In genomic region chr9:118876902-118877301, GRCm38 (mm10) we compare ENCODE assay signal across 15 mouse cellular contexts. TPM values are rescaled to one million over a fixed set of nuclear protein-coding genes. Genes with fewer than 3 reads are reported as not detected.
DNase-seq lines count a peak whose midpoint lies in the region; ATAC-seq and TF ChIP-seq lines count a peak whose summit lies in the region.
"Had no signal": no experiment of that assay in that cellular context is flagged by ENCODE, and none has a peak within 500 bp of the region (broad histone marks: within the 10 kb centered on the region; RNA-seq: fewer than 3 reads in every experiment).

No protein-coding gene starts in this region.

- peak overlapping the region; percentile 58 for H3K27ac ChIP-seq in heart, embryonic 16.5 days (ENCODE audit: low read length)
- no peak overlapping the region for H3K27ac ChIP-seq in thymus, adult 2 months (ENCODE audit: control insufficient read depth, insufficient read depth, low read length)
- H3K27ac ChIP-seq: forebrain, embryonic 15.5 days; hindbrain, embryonic 13.5 days; macrophage had no signal

- peak; percentile 76 for DNase-seq in adrenal gland, adult 2 months
- DNase-seq in adrenal gland, postnatal 4 days (ENCODE audit: low spot score in 2 of 2): no peak
- DNase-seq in heart, postnatal 14 days: no peak
- no peak for DNase-seq in thymus, adult 2 months
- DNase-seq in thymus, postnatal 4 days: no peak
- no peak for DNase-seq in cerebellum, postnatal 14 days
- DNase-seq in spleen, postnatal 36 days (ENCODE audit: low spot score in 2 of 2): no peak
- DNase-seq: cerebellum, postnatal 36 days; kidney, adult 11 months had no signal

- no peak overlapping the region for H3K9ac ChIP-seq in heart, embryonic 16.5 days (ENCODE audit: low read length)
- H3K9ac ChIP-seq: forebrain, embryonic 15.5 days; hindbrain, embryonic 13.5 days had no signal

- no peak for TF ChIP-seq POLR2A in thymus, adult 2 months (IDR thresholded peaks at IDR 0.05; ENCODE audit: control insufficient read depth, extremely low read depth, insufficient read depth, low read length, poor library complexity)

- H3K27me3 ChIP-seq in heart, embryonic 16.5 days (ENCODE audit: control insufficient read depth, insufficient read depth, low read length): no peaks in the 10 kb centered on the region
- no peaks in the 10 kb centered on the region for H3K27me3 ChIP-seq in thymus, adult 2 months (ENCODE audit: control insufficient read depth, insufficient read depth, low read length)
- H3K27me3 ChIP-seq: forebrain, embryonic 15.5 days; hindbrain, embryonic 13.5 days had no signal

- peaks cover 6% of the 10 kb centered on the region for H3K36me3 ChIP-seq in heart, embryonic 16.5 days (ENCODE audit: control insufficient read depth, insufficient read depth)
- no peaks in the 10 kb centered on the region for H3K36me3 ChIP-seq in thymus, adult 2 months (ENCODE audit: control insufficient read depth, insufficient read depth, low read length)
- H3K36me3 ChIP-seq: forebrain, embryonic 15.5 days; hindbrain, embryonic 13.5 days had no signal

- intact Hi-C loops in heart, postnatal 14 days (cut with DNase I): no loop called here

- ATAC-seq in heart, embryonic 16.5 days (replicated peaks; ENCODE audit: extremely low read depth, insufficient read depth, low FRiP score): no peak
- ATAC-seq: forebrain, embryonic 15.5 days; midbrain, embryonic 16.5 days had no signal

- 43% methylated on average over 10 of the region's 10 CpGs for WGBS in heart, embryonic 16.5 days
- WGBS in thymus, adult 2 months: 49% methylated on average over 10 of the region's 10 CpGs

- H3K4me1 ChIP-seq in heart, embryonic 16.5 days (ENCODE audit: control insufficient read depth, insufficient read depth, low read length): peaks cover 11% of the 10 kb centered on the region
- H3K4me1 ChIP-seq in thymus, adult 2 months (replicated peaks; ENCODE audit: control insufficient read depth, insufficient read depth, low read length): no peaks in the 10 kb centered on the region; the same call in 1 of the 2 replicates
- H3K4me1 ChIP-seq: forebrain, embryonic 15.5 days had no signal

- no peaks in the 10 kb centered on the region for H3K9me3 ChIP-seq in heart, embryonic 16.5 days (replicated peaks; ENCODE audit: control insufficient read depth, low read length)
- H3K9me3 ChIP-seq: forebrain, embryonic 15.5 days; hindbrain, embryonic 13.5 days had no signal

- 0 out of 2 replicates have a peak, but pooled peaks have one; percentile 18 for TF ChIP-seq CTCF in thymus, adult 2 months (IDR thresholded peaks at IDR 0.05; ENCODE audit: borderline replicate concordance, control insufficient read depth, extremely low read depth, insufficient read depth, low read length, poor library complexity)

- H3K4me2 ChIP-seq in heart, embryonic 16.5 days (ENCODE audit: low read depth, low read length): no peak overlapping the region
- H3K4me2 ChIP-seq: forebrain, embryonic 15.5 days; hindbrain, embryonic 13.5 days had no signal

- H3K4me3 ChIP-seq in heart, embryonic 16.5 days (ENCODE audit: low read length): no peak overlapping the region
- no peak overlapping the region for H3K4me3 ChIP-seq in thymus, adult 2 months (ENCODE audit: control insufficient read depth, insufficient read depth, low read length)
- H3K4me3 ChIP-seq: forebrain, embryonic 15.5 days; hindbrain, embryonic 13.5 days had no signal

RNA-seq across cellular contexts. Expression of gene Ctdspl, which starts 49.4 kb away (rescaled TPM):
- 10 to 100 TPM; 28.0 to 33.1 TPM for total RNA-seq in adrenal gland, adult 2 months (2021)
- 19.8 and 21.0 TPM in 2 replicates for polyA plus RNA-seq in adrenal gland, adult 2 months (2012; rRNA removed)
- 10 to 100 TPM; 32.5 to 37.4 TPM for total RNA-seq in adrenal gland, postnatal 4 days (2021)
- polyA plus RNA-seq in heart, embryonic 16.5 days (2015; fragmentation: Nextera tagmentation; extraction: Ambion mirVana): 8.1 and 9.3 TPM in 2 replicates
- 10 to 100 TPM; 12.3 to 13.7 TPM for total RNA-seq in heart, postnatal 14 days (2021)
- polyA plus RNA-seq in thymus, adult 2 months (2012; rRNA removed): 9.3 and 10.6 TPM in 2 replicates
- total RNA-seq: CH12.LX had no signal
